Mouse (Mus musculus): ENCODE results near the gene Bag5. TPM values are rescaled to one million over a fixed set of nuclear protein-coding genes. Genes with fewer than 3 reads are reported as not detected.
A peak's percentile ranks its signal among the peaks of the same experiment; 100 is the strongest.
"Not testable (repeated sequence)": the region's sequence is repeated elsewhere in the genome, so short reads cannot be mapped to it uniquely, and the experiment has no call there.

Gene Bag5
- total RNA-seq, 2 experiments from 2014 or later, result 12.4 to 13.5 TPM

GRCm38 (mm10) chr12:111738754-111739153 lies 25.7 kb upstream of the Bag5 start:
- intact Hi-C loops (cut with DNase I), result loop anchor here (5.0 kb wide), 1 partner anchor 219 kb away; no protein-coding TSS in a partner anchor
- peak in 1 of 2 experiments; percentile 63 for DNase-seq

GRCm38 (mm10) chr12:111737370-111737769 lies 24.3 kb upstream of the Bag5 start:
- no peak for DNase-seq
- intact Hi-C loops (cut with DNase I), result loop anchor here (5.0 kb wide), 1 partner anchor 220 kb away; no protein-coding TSS in a partner anchor

DNA sequence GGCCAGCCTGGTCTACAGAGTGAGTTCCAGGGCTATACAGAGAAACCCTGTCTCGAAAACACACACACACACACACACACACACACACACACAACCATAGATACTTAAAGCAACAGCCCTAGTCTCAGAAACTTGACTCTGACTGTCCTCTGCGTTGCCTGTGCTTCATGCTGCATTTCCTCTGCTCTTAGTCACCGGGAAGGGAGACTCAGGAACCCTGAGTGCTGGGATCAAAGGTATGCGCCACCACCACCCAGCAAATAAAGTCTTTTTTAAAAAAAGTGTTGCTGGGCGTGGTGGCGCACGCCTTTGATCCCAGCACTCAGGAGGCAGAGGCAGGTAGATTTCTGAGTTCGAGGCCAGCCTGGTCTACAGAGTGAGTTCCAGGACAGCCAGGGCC lies 23.6 kb upstream of the Bag5 start:
- DNase-seq, result not testable (repeated sequence)
- intact Hi-C loops (cut with DNase I), result loop anchor here (5.0 kb wide), 1 partner anchor 221 kb away; no protein-coding TSS in a partner anchor

- intact Hi-C loops (cut with DNase I), result loop anchor here (5.0 kb wide), 1 partner anchor 222 kb away; no protein-coding TSS in a partner anchor
- DNase-seq, result no peak
Observed at GRCm38 (mm10) chr12:111734912-111735311, 21.9 kb upstream of the Bag5 start.

- intact Hi-C loops (cut with DNase I), result loop anchor here (2.0 kb wide), 1 partner anchor 66 kb away; no protein-coding TSS in a partner anchor
- DNase-seq, result no peak
Observed at GRCm38 (mm10) chr12:111732921-111733320, 19.9 kb upstream of the Bag5 start.

DNA sequence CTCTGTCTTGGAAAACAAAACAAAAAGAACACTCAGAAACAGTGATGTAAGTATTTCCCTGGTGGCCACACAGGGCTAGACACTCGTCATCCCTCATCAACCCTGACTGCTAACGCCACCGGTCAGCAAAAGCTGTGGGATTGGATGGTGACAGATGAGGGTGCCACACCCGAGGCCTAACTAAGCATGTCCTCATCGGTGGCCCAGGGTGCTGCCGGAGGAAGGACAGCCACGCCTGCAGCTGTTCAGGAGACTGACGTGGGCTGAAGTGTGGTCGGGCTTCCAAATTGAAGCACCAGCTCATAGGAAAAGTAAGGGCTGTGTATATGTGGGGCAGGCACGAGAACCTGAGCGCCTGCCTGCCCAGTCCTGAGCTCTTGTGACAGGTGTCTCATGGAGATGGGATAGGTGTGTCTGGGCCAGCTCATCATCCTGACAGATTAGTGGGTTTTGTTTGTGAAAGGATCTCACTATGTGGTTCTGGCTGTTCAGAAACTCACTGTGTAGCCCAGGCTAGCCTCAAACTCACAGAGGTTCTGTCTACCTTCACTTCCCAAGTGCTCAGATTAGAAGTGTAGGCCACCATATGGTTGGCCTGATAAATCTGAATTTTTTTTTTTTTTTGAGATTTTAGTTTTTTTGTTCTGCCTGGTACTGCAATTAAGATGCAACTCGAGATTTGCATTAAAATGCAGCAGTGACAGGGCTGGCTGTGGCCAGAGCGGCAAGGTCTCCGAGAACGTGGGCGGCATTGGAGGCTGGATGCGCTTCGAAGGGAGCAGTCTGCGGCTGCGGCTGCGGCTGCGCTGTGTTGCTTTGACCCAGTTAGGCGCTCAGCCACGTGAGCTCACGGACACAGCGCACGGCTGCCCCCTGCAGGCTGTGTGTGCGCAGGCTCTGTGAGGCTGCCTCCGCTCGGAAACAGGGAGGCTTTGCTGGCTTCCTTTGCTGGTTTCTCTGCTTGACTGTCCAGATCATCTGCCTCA lies 19.1 kb upstream of the Bag5 start:
- intact Hi-C loops (cut with DNase I), result loop anchor here (2.0 kb wide), 1 partner anchor 65 kb away; no protein-coding TSS in a partner anchor
- DNase-seq, result peak; percentile 85 to 88

DNA sequence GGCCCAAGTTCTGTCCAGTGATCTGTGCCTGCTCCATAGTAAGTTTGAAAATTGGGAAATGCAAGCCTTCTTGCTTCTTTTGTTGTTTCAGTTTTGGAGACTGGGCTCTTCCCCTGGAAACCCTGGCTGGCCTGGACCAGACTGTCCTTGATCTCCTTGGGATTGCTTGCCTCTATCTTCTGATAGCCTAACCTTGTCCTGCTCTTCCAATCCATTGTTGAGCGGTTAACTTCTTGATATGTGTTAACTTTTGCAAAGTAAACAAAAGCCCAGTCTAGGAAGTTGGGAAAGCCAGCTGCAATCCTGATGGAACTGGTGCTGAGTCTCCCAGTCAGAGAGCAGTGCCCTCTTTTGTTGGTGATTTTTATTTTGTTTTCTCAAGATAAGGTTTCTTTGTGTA lies 14.9 kb upstream of the Bag5 start:
- no peak for DNase-seq
- intact Hi-C loops (cut with DNase I), result no loop called here

- intact Hi-C loops (cut with DNase I), result no loop called here
- peak; percentile 33 to 59 for DNase-seq
Observed at GRCm38 (mm10) chr12:111726122-111726463, 13.0 kb upstream of the Bag5 start.

DNA sequence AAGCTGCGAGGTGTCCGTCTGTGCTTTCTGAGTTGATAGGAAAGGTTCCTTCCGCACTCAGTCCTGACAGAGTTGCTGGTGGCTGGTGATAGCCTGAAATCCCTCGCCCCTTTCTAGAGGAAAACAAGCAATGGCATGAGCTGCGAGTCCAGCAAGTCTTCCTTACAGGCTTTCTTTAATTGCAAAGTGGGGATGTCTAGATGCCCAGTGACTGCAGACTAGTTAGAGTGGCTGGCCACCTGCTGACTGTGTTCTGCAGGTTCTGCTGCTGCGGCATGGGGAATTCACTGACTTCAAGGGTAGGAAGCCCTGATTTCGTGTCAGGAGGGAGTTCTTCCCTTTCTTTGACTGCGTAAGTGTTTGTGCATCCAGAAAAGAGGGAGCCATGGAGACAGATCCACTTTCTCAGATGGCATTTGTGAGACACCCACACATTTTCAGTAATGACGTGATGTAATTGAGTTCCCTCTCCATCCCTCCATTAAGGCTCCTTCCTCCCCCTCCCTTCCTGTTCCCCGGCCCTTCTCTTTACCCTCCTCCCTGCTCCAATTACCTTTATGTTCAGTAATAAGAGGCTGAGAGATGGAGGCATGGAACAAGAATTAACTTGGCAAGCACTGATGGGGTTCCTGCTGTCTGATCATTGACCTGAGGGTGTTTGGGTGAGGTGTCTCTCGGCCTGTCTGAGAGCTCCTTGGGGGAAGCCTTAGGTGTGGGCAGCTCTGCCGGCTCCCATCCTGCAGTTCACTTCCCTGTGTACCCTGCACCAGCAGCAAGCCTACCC lies 12.5 kb upstream of the Bag5 start:
- DNase-seq, result no peak
- intact Hi-C loops (cut with DNase I), result no loop called here

- DNase-seq, result peak; percentile 46 to 64
- intact Hi-C loops (cut with DNase I), result no loop called here
Observed at GRCm38 (mm10) chr12:111724638-111725337, 11.7 kb upstream of the Bag5 start.

DNA sequence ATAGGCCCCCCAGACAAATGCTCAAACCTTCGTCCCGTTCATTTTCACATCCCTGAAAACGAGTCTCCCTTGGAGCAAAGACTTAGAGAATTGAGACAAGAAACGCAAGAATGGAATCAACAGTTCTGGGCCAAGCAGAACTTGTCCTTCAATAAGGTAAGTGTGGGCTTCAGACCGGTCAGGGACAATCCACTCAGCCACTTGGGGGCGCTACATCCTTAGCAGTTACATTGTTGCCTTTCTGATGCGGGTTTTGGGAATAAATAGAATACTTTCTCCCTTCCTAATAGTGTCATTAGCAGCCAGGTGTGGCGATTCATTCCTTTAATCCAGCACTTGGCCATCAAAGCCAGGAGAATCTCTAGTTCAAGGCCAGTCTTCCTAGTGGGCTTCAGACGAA lies 9.6 kb upstream of the Bag5 start:
- DNase-seq, result peak in 1 of 2 experiments; percentile 56
- intact Hi-C loops (cut with DNase I), result no loop called here

DNA sequence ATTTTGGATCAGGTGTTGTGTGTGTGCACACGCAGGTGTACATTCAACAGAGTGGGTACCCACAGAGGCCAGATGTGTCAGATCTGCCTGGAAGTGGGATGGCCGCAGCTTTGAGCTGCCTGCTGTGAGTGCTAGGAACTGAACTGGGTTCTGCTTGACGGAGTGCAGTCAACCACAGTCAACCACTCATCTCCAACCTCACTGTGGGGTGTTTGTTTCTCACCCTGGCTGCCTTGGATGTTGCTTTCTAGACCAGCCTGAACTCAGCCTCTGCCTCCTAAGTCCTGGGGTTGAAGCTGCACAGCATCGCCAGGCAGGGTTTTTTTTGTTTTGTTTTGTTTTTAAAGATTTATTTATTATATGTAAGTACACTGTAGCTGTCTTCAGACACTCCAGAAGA lies 7.2 kb upstream of the Bag5 start:
- no peak for DNase-seq
- intact Hi-C loops (cut with DNase I), result no loop called here

DNA sequence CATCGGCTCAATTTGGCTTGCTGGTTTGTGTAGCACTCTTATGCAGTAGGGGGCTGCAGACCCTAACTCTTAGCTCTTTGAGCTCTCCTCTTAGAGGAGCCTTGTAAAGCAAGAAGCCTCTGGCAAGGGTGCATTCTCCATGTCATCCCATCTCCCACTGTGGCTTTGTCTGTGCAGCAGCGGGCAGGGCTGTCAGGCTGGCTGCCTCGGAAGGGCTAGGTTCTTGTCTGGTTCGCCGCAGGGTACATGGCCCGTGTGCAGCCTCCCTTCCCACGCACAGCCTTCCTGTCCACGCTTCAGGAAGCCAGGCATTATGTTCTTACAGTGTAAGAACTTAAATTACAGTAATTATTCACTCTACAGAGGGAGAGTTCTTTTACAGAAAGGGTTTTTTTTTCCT lies 5.6 kb upstream of the Bag5 start:
- no peak for DNase-seq
- intact Hi-C loops (cut with DNase I), result no loop called here

- intact Hi-C loops (cut with DNase I), result no loop called here
Observed at GRCm38 (mm10) chr12:111716505-111716904, 3.4 kb upstream of the Bag5 start.

DNA sequence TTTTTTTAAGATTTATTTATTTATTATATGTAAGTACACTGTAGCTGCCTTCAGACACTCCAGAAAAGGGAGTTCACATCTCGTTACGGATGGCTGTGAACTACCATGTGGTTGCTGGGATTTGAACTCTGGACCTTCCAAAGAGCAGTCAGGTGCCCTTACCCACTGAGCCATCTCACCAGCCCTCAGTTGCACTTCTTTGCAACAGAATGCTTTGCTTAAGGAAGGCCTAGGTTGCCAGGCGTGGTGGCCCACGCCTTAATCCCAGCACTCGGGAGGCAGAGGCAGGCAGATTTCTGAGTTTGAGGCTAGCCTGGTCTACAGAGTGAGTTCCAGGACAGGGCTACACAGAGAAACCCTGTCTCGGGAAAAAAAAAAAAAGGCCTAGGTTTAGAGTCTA lies 823 bp upstream of the Bag5 start:
- DNase-seq, result not testable (repeated sequence)
- intact Hi-C loops (cut with DNase I), result loop anchor here (1.0 kb wide), 1 partner anchor 98 kb away; no protein-coding TSS in a partner anchor

More at GRCm38 (mm10) chr12:111716505-111716904, 3.4 kb upstream of the Bag5 start:
- DNase-seq, result no peak

DNA sequence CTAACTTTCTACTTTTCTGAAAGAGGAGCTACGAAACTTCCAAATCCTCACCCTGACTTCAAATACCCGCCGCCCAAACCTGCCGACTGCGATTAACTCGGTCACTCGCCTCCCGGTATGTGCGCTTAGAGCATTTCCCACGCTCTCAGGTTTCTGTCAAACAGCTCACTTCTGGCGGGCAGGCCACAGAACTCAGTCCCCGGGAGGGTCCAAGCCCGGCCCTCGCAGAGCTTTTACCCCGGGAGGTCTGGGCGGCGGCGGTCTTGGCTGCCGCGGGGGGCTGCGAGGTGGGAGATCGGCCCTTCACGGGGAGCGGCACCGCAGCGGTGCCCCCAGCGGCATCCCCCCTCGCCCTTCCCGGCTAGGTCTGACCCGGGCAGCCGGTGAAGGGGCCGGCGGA lies 581 bp downstream of the Bag5 start:
- no peak for DNase-seq
- intact Hi-C loops (cut with DNase I), result no loop called here

- intact Hi-C loops (cut with DNase I), result no loop called here
- DNase-seq, result no peak
Observed at GRCm38 (mm10) chr12:111710091-111710490, 3.0 kb downstream of the Bag5 start.

DNA sequence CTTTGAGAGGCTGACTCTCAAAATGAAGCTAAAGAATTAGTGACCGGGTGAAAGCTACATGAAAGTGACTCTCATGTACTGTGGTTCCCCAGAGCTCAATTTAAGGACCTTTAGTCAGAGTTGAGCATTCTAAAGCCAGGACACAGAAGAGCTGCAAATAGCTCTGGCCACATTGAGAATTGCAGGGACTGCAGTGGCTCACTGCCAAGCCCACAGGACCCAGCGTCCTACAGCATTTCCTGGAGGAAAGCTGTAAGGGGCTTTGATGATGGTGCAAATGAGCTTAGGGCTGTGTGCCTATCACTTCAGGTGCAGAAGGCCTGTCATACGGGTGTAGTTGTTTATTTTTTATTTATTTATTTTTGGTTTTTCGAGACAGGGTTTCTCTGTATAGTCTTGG lies 4.9 kb downstream of the Bag5 start:
- intact Hi-C loops (cut with DNase I), result no loop called here
- DNase-seq, result no peak

GRCm38 (mm10) chr12:111705186-111705973 lies 7.7 kb downstream of the Bag5 start:
- DNase-seq, result peak; percentile 85 to 86
- intact Hi-C loops (cut with DNase I), result no loop called here
